Mouse (Mus musculus): Measurements from ENCODE around the gene Snx12.
A peak's percentile ranks its signal among the peaks of the same experiment; 100 is the strongest.
"Not testable (repeated sequence)": the region's sequence is repeated elsewhere in the genome, so short reads cannot be mapped to it uniquely, and the experiment has no call there.

Gene Snx12

GRCm38 (mm10) chrX:101131992-101132791 lies 90.2 kb downstream of the Snx12 start:
- DNase-seq (ENCODE audit: low read depth, low spot score), result peak; percentile 36

GRCm38 (mm10) chrX:101131001-101131400 lies 91.4 kb downstream of the Snx12 start:
- peak; percentile 21 for DNase-seq (ENCODE audit: low read depth, low spot score)

DNA sequence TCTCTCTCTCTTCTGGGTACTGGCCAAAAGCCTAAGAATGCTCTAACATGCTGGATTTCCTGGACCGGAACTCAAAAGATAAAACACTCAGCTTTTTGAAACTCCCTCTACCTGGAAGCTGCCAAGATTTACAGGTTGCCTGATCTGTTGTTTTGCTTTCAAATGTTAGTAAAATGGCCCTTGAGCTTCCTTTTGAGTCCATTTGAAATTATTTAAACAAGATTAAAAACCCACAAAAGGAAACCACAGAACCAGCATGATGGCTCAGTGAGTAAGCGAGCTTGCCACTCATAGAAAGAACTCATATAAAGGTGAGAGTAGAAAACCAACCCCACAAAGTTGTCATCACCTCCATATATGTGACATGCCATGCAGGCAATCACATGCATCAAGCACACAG lies 93.8 kb downstream of the Snx12 start:
- DNase-seq (ENCODE audit: low read depth, low spot score), result no peak

- DNase-seq (ENCODE audit: low read depth, low spot score), result no peak
Measured at GRCm38 (mm10) chrX:101126977-101127376, 95.4 kb downstream of the Snx12 start.

- DNase-seq (ENCODE audit: low read depth, low spot score), result no peak
Measured at GRCm38 (mm10) chrX:101126474-101126955, 95.8 kb downstream of the Snx12 start.

DNA sequence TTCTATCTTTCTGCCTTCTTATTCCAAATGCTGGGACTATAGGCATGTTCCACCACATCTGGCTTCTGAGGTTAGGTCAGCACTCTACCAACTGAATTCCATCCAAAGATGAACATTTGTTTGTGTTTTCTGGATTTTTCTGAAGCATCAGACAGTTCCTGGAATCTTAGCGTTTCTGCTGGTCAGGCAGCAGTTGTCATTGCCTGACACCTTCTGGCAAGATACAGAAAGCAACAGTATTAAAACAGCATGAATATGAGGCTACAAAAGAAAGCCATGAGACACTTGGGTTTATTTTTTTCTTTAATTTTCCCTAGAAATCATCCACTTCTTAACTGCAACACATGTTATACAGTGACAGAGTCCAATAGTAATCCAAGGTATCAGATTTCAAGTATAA lies 101.8 kb downstream of the Snx12 start:
- DNase-seq (ENCODE audit: low read depth, low spot score), result no peak

- DNase-seq (ENCODE audit: low read depth, low spot score), result no peak
Measured at GRCm38 (mm10) chrX:101085920-101086319, 136.4 kb downstream of the Snx12 start, which contains the start of gene Slc7a3. TSS of gene Slc7a3 (minus strand) at chrX:101086020.

DNA sequence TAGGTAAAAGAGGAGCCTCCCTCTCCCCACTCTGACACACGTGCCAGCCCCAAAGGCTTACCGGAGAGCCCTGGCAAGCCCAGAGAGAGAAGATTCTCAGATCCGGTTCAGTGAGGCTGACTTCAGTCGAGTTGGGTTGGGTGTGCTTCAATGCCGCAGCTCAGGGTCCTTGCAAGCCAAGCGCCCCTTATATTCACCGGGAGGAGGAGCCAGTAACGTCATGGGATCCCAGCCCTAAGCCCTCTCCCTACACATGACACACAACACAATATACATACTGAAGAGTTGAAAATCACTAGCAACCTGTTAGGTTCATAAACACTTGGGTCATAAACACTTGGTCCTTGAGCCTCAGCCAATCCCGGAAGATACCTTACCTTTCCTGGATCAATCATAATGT lies 137.2 kb downstream of the Snx12 start:
- DNase-seq (ENCODE audit: low read depth, low spot score), result not testable (repeated sequence)

DNA sequence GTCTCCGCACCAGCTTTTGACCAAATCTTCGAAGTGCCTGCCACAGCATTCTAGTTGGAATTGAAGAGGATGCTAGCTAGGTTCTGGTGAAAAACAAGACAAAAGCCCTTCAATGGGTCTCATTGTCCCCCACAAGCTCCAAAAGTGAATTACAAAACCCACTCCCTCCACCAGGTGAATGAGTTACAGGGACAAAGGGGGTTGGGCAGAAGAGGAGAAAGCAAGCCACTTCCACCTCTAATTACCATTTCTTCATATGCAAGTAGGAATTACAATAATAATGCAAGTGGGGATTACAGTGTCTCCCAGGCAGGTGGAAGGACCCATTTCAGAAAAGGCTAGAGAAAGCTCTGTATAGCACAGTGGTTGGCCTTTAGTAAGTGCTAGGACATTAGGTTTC lies 138.2 kb downstream of the Snx12 start:
- no peak for DNase-seq (ENCODE audit: low read depth, low spot score)

GRCm38 (mm10) chrX:101065245-101065644 lies 157.1 kb downstream of the Snx12 start:
- DNase-seq (ENCODE audit: low read depth, low spot score), result no peak

DNA sequence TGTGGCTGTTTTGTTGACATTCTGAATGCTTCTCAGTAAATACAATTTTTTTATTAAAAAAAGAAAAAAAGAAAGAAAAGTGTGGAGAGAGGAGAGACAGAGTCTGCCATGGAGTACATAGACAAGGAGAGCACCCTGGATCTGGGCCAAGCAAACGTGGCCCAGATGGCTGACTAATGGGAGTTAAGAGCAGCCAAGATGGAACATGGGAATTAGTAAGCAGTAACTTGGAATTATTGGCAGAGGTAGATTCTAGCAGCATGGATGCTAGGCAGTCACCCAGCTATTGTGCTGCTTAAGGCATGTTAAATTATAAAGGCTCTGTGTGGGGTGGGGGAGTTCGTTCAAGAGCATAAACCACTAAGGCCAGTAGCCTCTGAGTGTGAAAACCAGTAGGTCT lies 158.9 kb downstream of the Snx12 start:
- DNase-seq (ENCODE audit: low read depth, low spot score), result no peak

GRCm38 (mm10) chrX:101059541-101059940 lies 162.8 kb downstream of the Snx12 start, which contains the start of gene Tex11:
TSS of gene Tex11 (minus strand) at chrX:101059667.
- DNase-seq (ENCODE audit: low read depth, low spot score), result no peak

All from retina, postnatal 7 days (tissue).